ENCODE assay signal across 19 mouse cellular contexts in genomic region chr1:184931097-184931496, GRCm38 (mm10). TPM values are rescaled to one million over a fixed set of nuclear protein-coding genes. Genes with fewer than 3 reads are reported as not detected.
"Had no signal": no experiment of that assay in that cellular context is flagged by ENCODE, and none has a peak within 500 bp of the region (broad histone marks: within the 10 kb centered on the region; RNA-seq: fewer than 3 reads in every experiment).

No protein-coding gene starts in this region.

- H3K4me3 ChIP-seq: midbrain, embryonic 10.5 days; midbrain, embryonic 12.5 days; myocyte; neural tube, embryonic 13.5 days; neural tube, embryonic 15.5 days had no signal

- H3K27ac ChIP-seq: midbrain, embryonic 10.5 days; midbrain, embryonic 12.5 days; neural tube, embryonic 13.5 days; neural tube, embryonic 15.5 days had no signal

- DNase-seq: lung, adult 18-20 months; lung, embryonic 14.5 days; lung, postnatal 10 days; lung, postnatal 4 days; midbrain, embryonic 14.5 days; right cerebral cortex, adult 18-20 months; right cerebral cortex, postnatal 25 days; right cerebral cortex, postnatal 4 days; spleen, adult 18-20 months; thymus, adult 18-20 months; thymus, postnatal 14 days; thymus, postnatal 36 days had no signal

- ATAC-seq: midbrain, embryonic 16.5 days had no signal

RNA-seq across cellular contexts. Expression of gene C130074G19Rik, which starts 48.1 kb away (rescaled TPM):
- total RNA-seq: megakaryocyte-erythroid progenitor cell, adult 5-6 weeks had no signal
